ENCODE assay signal across 9 mouse cellular contexts in genomic region chr11:101262272-101262967, GRCm38 (mm10). TPM values are rescaled to one million over a fixed set of nuclear protein-coding genes. Genes with fewer than 3 reads are reported as not detected.
DNase-seq lines count a peak whose midpoint lies in the region; ATAC-seq and TF ChIP-seq lines count a peak whose summit lies in the region.
"Had no signal": no experiment of that assay in that cellular context is flagged by ENCODE, and none has a peak within 500 bp of the region (broad histone marks: within the 10 kb centered on the region; RNA-seq: fewer than 3 reads in every experiment).

No protein-coding gene starts in this region.

- no peak for ATAC-seq in midbrain, embryonic 16.5 days
- no peak for ATAC-seq in limb, embryonic 14.5 days (ENCODE audit: low FRiP score, low read depth)
- ATAC-seq in stomach, embryonic 15.5 days (ENCODE audit: insufficient read depth, low FRiP score, low read depth): no peak

- peaks cover 18% of the 10 kb centered on the region for H3K36me3 ChIP-seq in midbrain, embryonic 10.5 days
- 0 out of 2 replicates have a peak, but pooled peaks cover 3% of the 10 kb centered on the region for H3K36me3 ChIP-seq in midbrain, embryonic 16.5 days (ENCODE audit: control insufficient read depth, insufficient read depth, low read length)
- peaks cover 9% of the 10 kb centered on the region; the same call in 1 of the 2 replicates for H3K36me3 ChIP-seq in limb, embryonic 14.5 days (ENCODE audit: control insufficient read depth, insufficient read depth, low read length)
- peaks cover 8% of the 10 kb centered on the region; the same call in 1 of the 2 replicates for H3K36me3 ChIP-seq in stomach, embryonic 15.5 days

- no peak for TF ChIP-seq POLR2A in limb, embryonic 14.5 days (IDR thresholded peaks at IDR 0.05; ENCODE audit: borderline replicate concordance, extremely low read depth, insufficient read depth, insufficient read length)

- H3K27ac ChIP-seq in midbrain, embryonic 10.5 days (replicated peaks): 0 out of 2 replicates have a peak overlapping the region, but pooled peaks have one; percentile 6
- H3K27ac ChIP-seq in midbrain, embryonic 16.5 days (ENCODE audit: low read length): no peak overlapping the region
- no peak overlapping the region for H3K27ac ChIP-seq in limb, embryonic 14.5 days (replicated peaks; ENCODE audit: low read depth, low read length)
- H3K27ac ChIP-seq in stomach, embryonic 15.5 days: no peak overlapping the region

- no peaks in the 10 kb centered on the region for H3K9me3 ChIP-seq in midbrain, embryonic 10.5 days (replicated peaks)
- no peaks in the 10 kb centered on the region for H3K9me3 ChIP-seq in midbrain, embryonic 16.5 days (replicated peaks; ENCODE audit: control insufficient read depth, low read length, poor library complexity, severe bottlenecking)
- no peaks in the 10 kb centered on the region for H3K9me3 ChIP-seq in limb, embryonic 14.5 days (ENCODE audit: control insufficient read depth, low read length)
- no peaks in the 10 kb centered on the region for H3K9me3 ChIP-seq in stomach, embryonic 15.5 days

- peak; percentile 56 for DNase-seq in embryo, embryonic 10.5 days (ENCODE audit: low spot score)
- no peak for DNase-seq in embryo, embryonic 10 days (ENCODE audit: low spot score)
- peak; percentile 36 for DNase-seq in midbrain, embryonic 10.5 days (ENCODE audit: low spot score)
- DNase-seq in limb, embryonic 14.5 days (ENCODE audit: low spot score): no peak
- no peak for DNase-seq in layer of hippocampus, adult 8-10 months (ENCODE audit: low spot score in 2 of 2)
- DNase-seq in layer of hippocampus, postnatal 14 days (ENCODE audit: low spot score in 2 of 2): no peak

- H3K9ac ChIP-seq in midbrain, embryonic 16.5 days (ENCODE audit: low read depth, low read length): no peak overlapping the region
- peak overlapping the region; percentile 31; the same call in 1 of the 2 replicates for H3K9ac ChIP-seq in limb, embryonic 14.5 days (ENCODE audit: low read depth, low read length, severe bottlenecking)
- H3K9ac ChIP-seq in stomach, embryonic 15.5 days: 0 out of 2 replicates have a peak overlapping the region, but pooled peaks have one; percentile 19

- H3K4me2 ChIP-seq in midbrain, embryonic 16.5 days (ENCODE audit: low read length): no peak overlapping the region; the same call in 1 of the 2 replicates
- peak overlapping the region; percentile 98 for H3K4me2 ChIP-seq in limb, embryonic 14.5 days (replicated peaks; ENCODE audit: low read depth, low read length, severe bottlenecking)
- H3K4me2 ChIP-seq in stomach, embryonic 15.5 days: peak overlapping the region; percentile 94

- H3K4me3 ChIP-seq in midbrain, embryonic 10.5 days: peak overlapping the region; percentile 69
- H3K4me3 ChIP-seq in midbrain, embryonic 16.5 days (ENCODE audit: low read depth, low read length): no peak overlapping the region; the same call in 1 of the 2 replicates
- peak overlapping the region; percentile 53 for H3K4me3 ChIP-seq in limb, embryonic 14.5 days (replicated peaks; ENCODE audit: low read length)
- peak overlapping the region; percentile 61 for H3K4me3 ChIP-seq in stomach, embryonic 15.5 days (replicated peaks)

- H3K4me1 ChIP-seq in midbrain, embryonic 10.5 days: peaks cover 70% of the 10 kb centered on the region
- peaks cover 23% of the 10 kb centered on the region for H3K4me1 ChIP-seq in midbrain, embryonic 16.5 days (ENCODE audit: control insufficient read depth, insufficient read depth, low read length)
- peaks cover 36% of the 10 kb centered on the region for H3K4me1 ChIP-seq in limb, embryonic 14.5 days (ENCODE audit: control insufficient read depth, insufficient read depth, low read length)
- peaks cover 54% of the 10 kb centered on the region for H3K4me1 ChIP-seq in stomach, embryonic 15.5 days

- 1% methylated on average over 24 of the region's 24 CpGs for WGBS in midbrain, embryonic 10.5 days
- WGBS in midbrain, embryonic 16.5 days: 2% methylated on average over 24 of the region's 24 CpGs
- 2% methylated on average over 24 of the region's 24 CpGs for WGBS in limb, embryonic 14.5 days
- 10% methylated on average over 24 of the region's 24 CpGs for WGBS in stomach, embryonic 15.5 days

- H3K27me3 ChIP-seq in midbrain, embryonic 10.5 days (ENCODE audit: low read depth, poor library complexity, severe bottlenecking): peaks cover 74% of the 10 kb centered on the region
- H3K27me3 ChIP-seq in midbrain, embryonic 16.5 days (ENCODE audit: control insufficient read depth, insufficient read depth, low read depth, low read length): peaks cover 34% of the 10 kb centered on the region
- peaks cover 40% of the 10 kb centered on the region for H3K27me3 ChIP-seq in limb, embryonic 14.5 days (ENCODE audit: control insufficient read depth, insufficient read depth, low read length)
- H3K27me3 ChIP-seq in stomach, embryonic 15.5 days (replicated peaks): peaks cover 26% of the 10 kb centered on the region

RNA-seq across cellular contexts. Expression of gene Wnk4, which starts 2.1 kb away (rescaled TPM):
- 5.4 and 8.0 TPM in 2 replicates for polyA plus RNA-seq in midbrain, embryonic 10.5 days (2016; fragmentation: Nextera tagmentation; extraction: Ambion mirVana)
- 6.4 and 7.4 TPM in 2 replicates for polyA plus RNA-seq in midbrain, embryonic 16.5 days (2015; fragmentation: Nextera tagmentation; extraction: Ambion mirVana)
- 14.9 and 18.4 TPM in 2 replicates for polyA plus RNA-seq in limb, embryonic 14.5 days (2012; rRNA removed)
- polyA plus RNA-seq in limb, embryonic 14.5 days (2014; fragmentation: Nextera tagmentation; extraction: Ambion mirVana): 9.9 and 10.7 TPM in 2 replicates
- 17.9 and 19.8 TPM in 2 replicates for polyA plus RNA-seq in stomach, embryonic 15.5 days (2015; fragmentation: Nextera tagmentation; extraction: Ambion mirVana)
- total RNA-seq in layer of hippocampus, adult 8-10 months (2022): 10 to 100 TPM in 3 of 4 experiments, 1 to 10 TPM in 1; 9.0 to 11.6 (median 10.9) TPM
- 1 to 10 TPM; 6.9 to 9.4 TPM for total RNA-seq in layer of hippocampus, postnatal 14 days (2021)

RNA-seq across cellular contexts. Expression of gene Vps25, which starts 8.9 kb away (rescaled TPM):
- 137 and 143 TPM in 2 replicates for polyA plus RNA-seq in midbrain, embryonic 10.5 days (2016; fragmentation: Nextera tagmentation; extraction: Ambion mirVana)
- 115 and 119 TPM in 2 replicates for polyA plus RNA-seq in midbrain, embryonic 16.5 days (2015; fragmentation: Nextera tagmentation; extraction: Ambion mirVana)
- 70.3 and 71.7 TPM in 2 replicates for polyA plus RNA-seq in limb, embryonic 14.5 days (2012; rRNA removed)
- polyA plus RNA-seq in limb, embryonic 14.5 days (2014; fragmentation: Nextera tagmentation; extraction: Ambion mirVana): 120 and 124 TPM in 2 replicates
- polyA plus RNA-seq in stomach, embryonic 15.5 days (2015; fragmentation: Nextera tagmentation; extraction: Ambion mirVana): 131 and 138 TPM in 2 replicates
- 10 to 100 TPM; 59.1 to 76.6 (median 65.5) TPM for total RNA-seq in layer of hippocampus, adult 8-10 months (2022)
- 10 to 100 TPM; 72.3 to 80.9 TPM for total RNA-seq in layer of hippocampus, postnatal 14 days (2021)

RNA-seq across cellular contexts. Expression of gene Cntd1, which starts 16.4 kb away (rescaled TPM):
- polyA plus RNA-seq in midbrain, embryonic 10.5 days (2016; fragmentation: Nextera tagmentation; extraction: Ambion mirVana): 1.6 and 1.8 TPM in 2 replicates
- 0.71 and 0.80 TPM in 2 replicates for polyA plus RNA-seq in midbrain, embryonic 16.5 days (2015; fragmentation: Nextera tagmentation; extraction: Ambion mirVana)
- polyA plus RNA-seq in limb, embryonic 14.5 days (2012; rRNA removed): 1.1 and 1.6 TPM in 2 replicates
- polyA plus RNA-seq in limb, embryonic 14.5 days (2014; fragmentation: Nextera tagmentation; extraction: Ambion mirVana): 0.61 and 0.93 TPM in 2 replicates
- 0.85 and 1.1 TPM in 2 replicates for polyA plus RNA-seq in stomach, embryonic 15.5 days (2015; fragmentation: Nextera tagmentation; extraction: Ambion mirVana)
- total RNA-seq in layer of hippocampus, adult 8-10 months (2022): 1 to 10 TPM in 1 of 4 experiments, under 1 TPM in 3; 0.16 to 1.4 (median 0.52) TPM
- total RNA-seq in layer of hippocampus, postnatal 14 days (2021): under 1 TPM; 0.33 to 0.46 TPM
- total RNA-seq: liver, adult 2 months had no signal
- polyA plus RNA-seq: liver, adult 2 months had no signal

RNA-seq across cellular contexts. Expression of gene Coa3, which starts 16.5 kb away (rescaled TPM):
- 223 and 228 TPM in 2 replicates for polyA plus RNA-seq in midbrain, embryonic 10.5 days (2016; fragmentation: Nextera tagmentation; extraction: Ambion mirVana)
- polyA plus RNA-seq in midbrain, embryonic 16.5 days (2015; fragmentation: Nextera tagmentation; extraction: Ambion mirVana): 208 and 224 TPM in 2 replicates
- 110 and 183 TPM in 2 replicates for polyA plus RNA-seq in limb, embryonic 14.5 days (2012; rRNA removed)
- 182 and 187 TPM in 2 replicates for polyA plus RNA-seq in limb, embryonic 14.5 days (2014; fragmentation: Nextera tagmentation; extraction: Ambion mirVana)
- 202 and 221 TPM in 2 replicates for polyA plus RNA-seq in stomach, embryonic 15.5 days (2015; fragmentation: Nextera tagmentation; extraction: Ambion mirVana)
- total RNA-seq in layer of hippocampus, adult 8-10 months (2022): 10 to 100 TPM; 90.3 to 98.9 (median 91.4) TPM
- 10 to 100 TPM; 82.2 to 93.7 TPM for total RNA-seq in layer of hippocampus, postnatal 14 days (2021)

RNA-seq across cellular contexts. Expression of gene Ramp2, which starts 16.6 kb away (rescaled TPM):
- 64.7 and 71.5 TPM in 2 replicates for polyA plus RNA-seq in midbrain, embryonic 10.5 days (2016; fragmentation: Nextera tagmentation; extraction: Ambion mirVana)
- 79.5 and 83.8 TPM in 2 replicates for polyA plus RNA-seq in midbrain, embryonic 16.5 days (2015; fragmentation: Nextera tagmentation; extraction: Ambion mirVana)
- 89.4 and 108 TPM in 2 replicates for polyA plus RNA-seq in limb, embryonic 14.5 days (2012; rRNA removed)
- 98.9 and 104 TPM in 2 replicates for polyA plus RNA-seq in limb, embryonic 14.5 days (2014; fragmentation: Nextera tagmentation; extraction: Ambion mirVana)
- 111 TPM in 2 replicates for polyA plus RNA-seq in stomach, embryonic 15.5 days (2015; fragmentation: Nextera tagmentation; extraction: Ambion mirVana)
- total RNA-seq in layer of hippocampus, adult 8-10 months (2022): 10 to 100 TPM; 54.2 to 66.0 (median 64.6) TPM
- total RNA-seq in layer of hippocampus, postnatal 14 days (2021): 10 to 100 TPM; 74.0 to 75.7 TPM

Comparison
In these comparisons a context has a peak if more than half of its experiments do, and no peak if none do; other contexts are left out.
1. DNase-seq: peak in embryo, embryonic 10.5 days (single experiment) and midbrain, embryonic 10.5 days (single experiment); none in embryo, embryonic 10 days (single experiment), limb, embryonic 14.5 days (single experiment), layer of hippocampus, adult 8-10 months (0 of 2) and layer of hippocampus, postnatal 14 days (0 of 2).